Mouse (Mus musculus) MEL (cell line): ENCODE data around the gene Lhb.

Experiments
- CTCF ChIP-seq, 3 experiments: IDR thresholded peaks in 2 of 3; conservative IDR thresholded peaks in 1 of 3; 2 replicates each; pipeline ENCODE4 v1.5.1; 2011 to 2012; ENCODE audit warnings: low read length in 3 of 3, low read depth in 2 of 3, mild to moderate bottlenecking in 2 of 3, improper control_type of control experiment in 1 of 3, inconsistent platforms in 1 of 3, mixed read lengths in 1 of 3, moderate library complexity in 1 of 3; ENCODE audit not compliant: control insufficient read depth in 1 of 3, insufficient read depth in 1 of 3, poor library complexity in 1 of 3, severe bottlenecking in 1 of 3
- EP300 ChIP-seq, 2 experiments: IDR thresholded peaks; 2 replicates each; pipeline ENCODE4 v1.6.1; 2011; ENCODE audit warnings: improper control_type of control experiment in 2 of 2, low read length in 2 of 2, low read depth in 1 of 2, mild to moderate bottlenecking in 1 of 2
- GABPA ChIP-seq: IDR thresholded peaks from 2 replicates; pipeline ENCODE4 v1.6.1; 2012; ENCODE audit warnings: low read depth, mild to moderate bottlenecking, inconsistent platforms, low read length, improper control_type of control experiment, moderate library complexity
- MAFK ChIP-seq: IDR thresholded peaks from 2 replicates; pipeline ENCODE4 v1.6.1; 2011; ENCODE audit warnings: low read depth, mild to moderate bottlenecking, low read length, improper control_type of control experiment, borderline replicate concordance
- MAX ChIP-seq: IDR thresholded peaks from 2 replicates; pipeline ENCODE4 v1.6.1; 2011; ENCODE audit warnings: low read length, improper control_type of control experiment
- POLR2A ChIP-seq, 2 experiments: IDR thresholded peaks; 2 replicates each; pipeline ENCODE4 v1.6.1; 2011 to 2012; ENCODE audit warnings: low read length in 2 of 2, mild to moderate bottlenecking in 2 of 2, control low read depth in 1 of 2, improper control_type of control experiment in 1 of 2, low read depth in 1 of 2, moderate library complexity in 1 of 2; ENCODE audit not compliant: control insufficient read depth in 1 of 2, insufficient read depth in 1 of 2, poor library complexity in 1 of 2
- RCOR1 ChIP-seq: IDR thresholded peaks from 2 replicates; pipeline ENCODE4 v1.6.1; 2012; ENCODE audit warnings: low read depth, mild to moderate bottlenecking, inconsistent platforms, low read length, improper control_type of control experiment
- USF1 ChIP-seq: IDR thresholded peaks from 2 replicates; pipeline ENCODE4 v1.6.1; 2014; ENCODE audit warnings: low read depth, mild to moderate bottlenecking, inconsistent platforms, low read length, improper control_type of control experiment, moderate library complexity
- ZKSCAN1 ChIP-seq: IDR thresholded peaks from 2 replicates; pipeline ENCODE4 v1.6.1; 2012; ENCODE audit warnings: low read depth, mild to moderate bottlenecking, inconsistent platforms, low read length, improper control_type of control experiment, moderate library complexity

DNA sequence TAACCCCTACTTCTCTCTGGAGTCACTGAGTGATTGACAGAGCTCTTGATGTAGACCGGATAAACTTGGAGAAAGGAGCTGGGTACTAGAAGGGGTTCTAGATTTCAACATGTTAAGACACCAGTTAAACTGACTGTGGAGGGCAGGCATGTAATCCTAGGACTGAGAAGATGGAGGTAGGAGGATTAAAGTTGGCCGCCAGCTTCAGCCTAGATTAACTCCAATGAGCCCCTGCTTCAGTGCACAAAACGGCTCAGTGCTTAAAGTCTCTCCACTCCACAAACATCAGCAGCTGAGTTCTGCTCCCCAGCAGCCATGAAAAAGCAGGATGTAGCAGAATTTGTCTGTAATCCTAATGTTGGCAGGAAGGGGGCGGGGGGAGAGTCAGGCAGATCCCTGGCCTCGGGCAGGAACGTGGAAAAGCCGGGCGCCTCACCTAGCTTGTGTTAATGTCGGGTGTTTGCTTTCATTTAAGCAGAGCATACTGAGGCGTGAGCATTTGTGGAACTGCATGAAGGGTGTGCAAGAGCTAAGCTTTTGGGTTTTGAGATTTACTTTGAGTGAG is 19.0 kb upstream of the Lhb start:
- TF ChIP-seq CTCF (IDR thresholded peaks at IDR 0.05 in 2 of 3, conservative IDR thresholded peaks at IDR 0.05 in 1 of 3; ENCODE audit: control insufficient read depth in 1 of 3, insufficient read depth in 1 of 3, low read depth in 2 of 3, low read length in 3 of 3, poor library complexity in 1 of 3, severe bottlenecking in 1 of 3) (no peak), MAX (no peak), GABPA (no peak), POLR2A (IDR thresholded peaks at IDR 0.05; ENCODE audit: control insufficient read depth in 1 of 2, insufficient read depth in 1 of 2, low read depth in 1 of 2, low read length in 2 of 2, poor library complexity in 1 of 2) (no peak), RCOR1 (no peak), EP300 (IDR thresholded peaks at IDR 0.05; ENCODE audit: low read depth in 1 of 2, low read length in 2 of 2) (no peak), ZKSCAN1 (no peak), MAFK (no peak), USF1 (no peak)
